Mouse (Mus musculus): ENCODE measurements around the gene Ddx54. TPM values are rescaled to one million over a fixed set of nuclear protein-coding genes. Genes with fewer than 3 reads are reported as not detected.

Ddx54 gene
- total and polyA plus RNA-seq, 3 experiments = 63.7 to 91.8 (median 83.6) TPM

DNA sequence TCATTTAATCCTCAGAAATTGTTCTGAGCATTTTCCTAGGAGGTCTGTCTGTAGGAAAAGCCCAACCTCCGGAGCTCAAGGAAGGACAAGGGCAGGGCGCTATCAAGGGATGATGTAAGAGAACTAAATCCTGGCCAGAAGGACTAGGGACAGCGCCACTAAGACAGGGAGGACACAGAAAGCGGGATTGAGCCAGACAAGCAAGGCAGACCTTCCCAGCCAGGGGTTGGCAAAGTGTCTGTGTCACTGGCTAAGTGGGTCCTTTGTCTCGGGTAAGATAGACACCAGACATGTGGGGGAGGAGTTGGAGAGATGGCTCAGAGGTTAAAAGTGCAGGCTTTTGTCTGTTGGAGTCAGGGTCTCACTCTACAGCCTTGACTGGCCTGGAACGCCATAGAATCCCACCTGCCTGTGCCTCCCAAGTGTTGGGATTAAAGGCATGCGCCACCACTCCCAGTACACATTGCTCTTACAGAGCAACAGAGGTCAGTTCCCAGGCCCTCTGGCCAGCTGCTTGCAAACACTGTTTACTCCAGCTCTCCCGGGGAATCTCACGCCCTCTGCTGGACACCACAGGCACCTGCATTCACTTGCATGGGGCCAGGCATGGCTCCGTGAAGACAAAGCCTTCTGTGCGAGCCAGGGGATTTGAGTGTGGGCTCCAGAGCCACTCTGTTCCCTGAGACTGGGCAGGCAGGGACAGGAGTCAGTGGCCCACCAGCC is 11.4 kb upstream of the Ddx54 start:
- no peak overlapping the region for H3K4me3 ChIP-seq (replicated peaks in 1 of 3; ENCODE audit: low read depth in 2 of 3, low read length in 2 of 3, poor library complexity in 1 of 3)
- TF ChIP-seq RAD21 (IDR thresholded peaks at IDR 0.05; ENCODE audit: low read depth, low read length) (peak; percentile 46), MXI1 (IDR thresholded peaks at IDR 0.05; ENCODE audit: low read depth, low read length) (no peak), SMC3 (IDR thresholded peaks at IDR 0.05; ENCODE audit: low read depth, low read length) (peak; percentile 66), CTCF (conservative IDR thresholded peaks at IDR 0.05 in 1 of 2, IDR thresholded peaks at IDR 0.05 in 1 of 2; ENCODE audit: low read depth in 2 of 2, low read length in 2 of 2) (peak; percentile 41 to 72; a peak in 3 of 4 replicates)
- H3K27ac ChIP-seq (ENCODE audit: insufficient read depth, low read depth) = no peak overlapping the region
- peaks cover 13% of the 10 kb centered on the region for H3K27me3 ChIP-seq (replicated peaks)
- no peaks in the 10 kb centered on the region for H3K9me3 ChIP-seq (replicated peaks; ENCODE audit: low read length)
- DNase-seq (ENCODE audit: extremely low read depth) = no peak
- H3K4me1 ChIP-seq (ENCODE audit: control insufficient read depth in 1 of 2, insufficient read depth in 2 of 2) = peaks cover 3% of the 10 kb centered on the region in 2 experiments; a peak in 3 of 4 replicates
- in situ Hi-C loops (cut with MboI; ENCODE audit: low pct_ligation_motif_present, low pct_unique_long_range_greater_than_20kb, low sequenced_read_pairs) = loop anchor here (25.0 kb wide), 2 partner anchors 339 to 464 kb away; no protein-coding TSS in a partner anchor
- no peak overlapping the region for H3K4me2 ChIP-seq (ENCODE audit: insufficient read depth, low read depth, poor library complexity, severe bottlenecking)
- no peaks in the 10 kb centered on the region for H3K79me2 ChIP-seq (replicated peaks; ENCODE audit: control insufficient read depth, extremely low read depth, insufficient read depth, poor library complexity, severe bottlenecking)
- no peak overlapping the region for H3K9ac ChIP-seq (ENCODE audit: insufficient read depth, low read depth)
- H3K36me3 ChIP-seq (replicated peaks in 1 of 2; ENCODE audit: control insufficient read depth in 1 of 2, insufficient read depth in 1 of 2, low read length in 1 of 2) = peaks cover 0 to 2% of the 10 kb centered on the region in 2 experiments
- dilution Hi-C loops (cut with MboI; ENCODE audit: extremely low pct_ligation_motif_present, extremely low pct_unique_long_range_greater_than_20kb, low sequenced_read_pairs) = no loop called here

DNA sequence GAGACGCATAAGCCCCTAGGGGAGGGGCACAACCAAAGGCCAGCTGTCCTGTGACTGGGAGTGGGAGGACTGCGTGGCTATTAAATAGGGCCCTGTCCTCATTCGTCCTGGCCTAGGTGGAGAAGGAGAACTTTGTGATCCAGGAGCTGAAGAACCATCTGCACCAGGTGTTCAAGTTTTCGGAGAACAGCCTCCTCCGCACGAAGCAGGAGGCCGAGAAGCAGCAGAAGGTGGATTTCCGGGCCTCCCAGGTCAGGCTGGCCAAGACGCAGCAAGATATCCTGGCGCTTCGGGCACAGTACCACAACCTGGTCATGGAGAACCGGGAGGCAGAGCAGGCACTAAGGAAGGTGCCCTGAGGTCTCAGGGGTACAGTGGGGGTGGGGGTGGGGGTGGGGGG is 10.3 kb upstream of the Ddx54 start:
- TF ChIP-seq CTCF (conservative IDR thresholded peaks at IDR 0.05 in 1 of 2, IDR thresholded peaks at IDR 0.05 in 1 of 2; ENCODE audit: low read depth in 2 of 2, low read length in 2 of 2) = no peak
- TF ChIP-seq PAX5 (IDR thresholded peaks at IDR 0.05; ENCODE audit: low read length) = no peak
- TF ChIP-seq USF1 (IDR thresholded peaks at IDR 0.05; ENCODE audit: low read depth, low read length) = no peak
- no peak for TF ChIP-seq RCOR1 (conservative IDR thresholded peaks at IDR 0.05; ENCODE audit: low read depth, low read length)
- no peak for TF ChIP-seq GABPA (IDR thresholded peaks at IDR 0.05; ENCODE audit: insufficient replicate concordance, low read depth, low read length)
- no peak for TF ChIP-seq MAFK (IDR thresholded peaks at IDR 0.05; ENCODE audit: insufficient replicate concordance, low read length)
- no peak for TF ChIP-seq POLR2A (IDR thresholded peaks at IDR 0.05; ENCODE audit: low read depth, low read length)
- TF ChIP-seq KAT2A (IDR thresholded peaks at IDR 0.05; ENCODE audit: insufficient replicate concordance, low read length) = no peak
- no peak for TF ChIP-seq MYC (IDR thresholded peaks at IDR 0.05; ENCODE audit: low read depth, low read length)
- no peak for TF ChIP-seq EP300 (IDR thresholded peaks at IDR 0.05; ENCODE audit: low read length)
- TF ChIP-seq E2F4 (IDR thresholded peaks at IDR 0.05; ENCODE audit: insufficient replicate concordance, low read depth, low read length) = no peak
- H3K4me1 ChIP-seq (ENCODE audit: control insufficient read depth in 1 of 2, insufficient read depth in 2 of 2) = peaks cover 3 to 10% of the 10 kb centered on the region in 2 experiments
- no peak overlapping the region for H3K4me2 ChIP-seq (ENCODE audit: insufficient read depth, low read depth, poor library complexity, severe bottlenecking)
- dilution Hi-C loops (cut with MboI; ENCODE audit: extremely low pct_ligation_motif_present, extremely low pct_unique_long_range_greater_than_20kb, low sequenced_read_pairs) = no loop called here
- no peak for DNase-seq (ENCODE audit: extremely low read depth)
- in situ Hi-C loops (cut with MboI; ENCODE audit: low pct_ligation_motif_present, low pct_unique_long_range_greater_than_20kb, low sequenced_read_pairs) = loop anchor here (25.0 kb wide), 2 partner anchors 340 to 465 kb away; no protein-coding TSS in a partner anchor
- H3K79me2 ChIP-seq (replicated peaks; ENCODE audit: control insufficient read depth, extremely low read depth, insufficient read depth, poor library complexity, severe bottlenecking) = no peaks in the 10 kb centered on the region
- no peak overlapping the region for H3K4me3 ChIP-seq (replicated peaks in 1 of 3; ENCODE audit: low read depth in 2 of 3, low read length in 2 of 3, poor library complexity in 1 of 3)
- peaks cover 6% of the 10 kb centered on the region for H3K27me3 ChIP-seq (replicated peaks)
- no peak overlapping the region for H3K9ac ChIP-seq (ENCODE audit: insufficient read depth, low read depth)
- H3K27ac ChIP-seq (ENCODE audit: insufficient read depth, low read depth) = no peak overlapping the region
- no peaks in the 10 kb centered on the region for H3K9me3 ChIP-seq (replicated peaks; ENCODE audit: low read length)
- H3K36me3 ChIP-seq (replicated peaks in 1 of 2; ENCODE audit: control insufficient read depth in 1 of 2, insufficient read depth in 1 of 2, low read length in 1 of 2) = peaks cover 0 to 12% of the 10 kb centered on the region in 2 experiments

Data from CH12.LX (cell line).